Mouse (Mus musculus): ENCODE results near the gene Spint5. TPM values are rescaled to one million over a fixed set of nuclear protein-coding genes. Genes with fewer than 3 reads are reported as not detected.

The Spint5 gene
- polyA plus RNA-seq (2012; ENCODE audit: insufficient read depth, low replicate concordance) = not detected in 2 replicates

DNA sequence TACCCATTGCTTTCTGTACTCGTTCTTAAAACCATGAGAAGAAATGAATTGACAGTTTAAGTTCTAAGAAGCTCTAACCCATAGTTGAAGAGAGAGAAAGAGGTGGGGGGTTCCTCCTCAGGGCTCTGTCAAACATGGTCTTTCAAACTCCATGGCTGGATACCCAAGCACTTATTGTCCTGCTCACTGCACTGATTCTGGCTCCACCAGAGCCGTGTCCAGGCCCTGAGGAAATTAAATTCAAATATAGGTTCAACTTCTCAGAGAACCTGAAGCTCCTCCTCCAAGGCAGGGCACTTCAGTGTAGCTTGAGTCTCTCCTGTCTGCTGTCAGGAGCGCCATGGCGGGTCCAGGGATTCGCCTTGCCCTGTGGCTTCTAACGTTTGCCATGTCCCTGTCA lies at the start of gene Spint5:
Gene Spint5 (plus strand): TSS at position 301 of the 400 bp plus-strand sequence.
- no peaks in the 10 kb centered on the region for H3K9me3 ChIP-seq
- peaks cover 15% of the 10 kb centered on the region for H3K27me3 ChIP-seq (replicated peaks)
- no peaks in the 10 kb centered on the region for H3K36me3 ChIP-seq (replicated peaks; ENCODE audit: low read length)
- no peak within 1 kb of the TSS for H3K4me3 ChIP-seq (replicated peaks)
- H3K4me1 ChIP-seq = no peaks in the 10 kb centered on the region
- no peak for TF ChIP-seq FLI1 (IDR thresholded peaks at IDR 0.05; ENCODE audit: low read length)
- TF ChIP-seq GATA1 (IDR thresholded peaks at IDR 0.05; ENCODE audit: borderline replicate concordance, low read length) = no peak

- no peak for TF ChIP-seq FLI1 (IDR thresholded peaks at IDR 0.05; ENCODE audit: low read length)
- no peak for TF ChIP-seq GATA1 (IDR thresholded peaks at IDR 0.05; ENCODE audit: borderline replicate concordance, low read length)
These were observed 44.8 kb upstream of the Spint5 start for GRCm38 (mm10) chr2:164670261-164670660.

GRCm38 (mm10) chr2:164670938-164671337 lies 44.2 kb upstream of the Spint5 start:
- Histone ChIP-seq H3K4me1 (no peaks in the 10 kb centered on the region), H3K4me3 (replicated peaks) (no peak overlapping the region), H3K27me3 (replicated peaks) (peaks cover 3% of the 10 kb centered on the region), H3K36me3 (replicated peaks; ENCODE audit: low read length) (no peaks in the 10 kb centered on the region), H3K9me3 (peaks cover 25% of the 10 kb centered on the region)
- TF ChIP-seq FLI1 (IDR thresholded peaks at IDR 0.05; ENCODE audit: low read length) = no peak
- no peak for TF ChIP-seq GATA1 (IDR thresholded peaks at IDR 0.05; ENCODE audit: borderline replicate concordance, low read length)

More at GRCm38 (mm10) chr2:164670261-164670660, 44.8 kb upstream of the Spint5 start:
- H3K9me3 ChIP-seq = peaks cover 21% of the 10 kb centered on the region
- H3K4me3 ChIP-seq (replicated peaks) = no peak overlapping the region
- H3K36me3 ChIP-seq (replicated peaks; ENCODE audit: low read length) = no peaks in the 10 kb centered on the region
- no peaks in the 10 kb centered on the region for H3K4me1 ChIP-seq
- peaks cover 2% of the 10 kb centered on the region for H3K27me3 ChIP-seq (replicated peaks)

DNA sequence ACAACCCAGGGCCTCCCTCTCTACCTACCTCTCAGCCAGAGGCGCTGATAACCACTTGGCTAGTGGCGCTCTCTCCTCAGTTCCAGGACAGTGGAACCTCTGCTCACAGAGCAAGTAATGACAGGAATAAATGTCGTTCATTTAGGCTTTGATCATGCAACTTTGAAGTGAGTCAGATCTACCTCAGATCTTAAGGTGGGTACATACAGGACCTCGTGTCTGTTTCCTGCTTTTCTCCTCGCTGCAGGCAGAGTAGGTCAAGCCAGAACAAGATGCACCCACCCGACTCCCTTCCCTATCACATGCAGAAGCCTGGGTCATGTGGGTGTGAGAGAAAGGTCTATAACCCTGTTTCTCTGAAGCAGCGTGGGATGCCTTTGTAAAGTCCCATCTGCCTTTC lies 41.1 kb upstream of the Spint5 start, which contains the start of gene Wfdc11:
Gene Wfdc11 (minus strand): TSS at position 101 of the 400 bp plus-strand sequence.
- Histone ChIP-seq H3K4me3 (replicated peaks) (no peak within 1 kb of the TSS), H3K4me1 (peaks cover 5% of the 10 kb centered on the region), H3K36me3 (replicated peaks; ENCODE audit: low read length) (no peaks in the 10 kb centered on the region), H3K9me3 (peaks cover 11% of the 10 kb centered on the region), H3K27me3 (replicated peaks) (peaks cover 5% of the 10 kb centered on the region)
- TF ChIP-seq FLI1 (IDR thresholded peaks at IDR 0.05; ENCODE audit: low read length) = no peak
- TF ChIP-seq GATA1 (IDR thresholded peaks at IDR 0.05; ENCODE audit: borderline replicate concordance, low read length) = no peak

- TF ChIP-seq GATA1 (IDR thresholded peaks at IDR 0.05; ENCODE audit: borderline replicate concordance, low read length) (no peak), FLI1 (IDR thresholded peaks at IDR 0.05; ENCODE audit: low read length) (no peak)
- H3K36me3 ChIP-seq (replicated peaks; ENCODE audit: low read length) = no peaks in the 10 kb centered on the region
- no peak overlapping the region for H3K4me3 ChIP-seq (replicated peaks)
- H3K27me3 ChIP-seq (replicated peaks) = peaks cover 3% of the 10 kb centered on the region
- H3K9me3 ChIP-seq = peaks cover 11% of the 10 kb centered on the region
- peaks cover 14% of the 10 kb centered on the region for H3K4me1 ChIP-seq
These were observed 39.0 kb upstream of the Spint5 start for GRCm38 (mm10) chr2:164676103-164676502.

- Histone ChIP-seq H3K36me3 (replicated peaks; ENCODE audit: low read length) (no peaks in the 10 kb centered on the region), H3K4me1 (peaks cover 14% of the 10 kb centered on the region), H3K4me3 (replicated peaks) (no peak overlapping the region), H3K9me3 (peaks cover 11% of the 10 kb centered on the region), H3K27me3 (replicated peaks) (peaks cover 3% of the 10 kb centered on the region)
- TF ChIP-seq FLI1 (IDR thresholded peaks at IDR 0.05; ENCODE audit: low read length) (no peak), GATA1 (IDR thresholded peaks at IDR 0.05; ENCODE audit: borderline replicate concordance, low read length) (no peak)
These were observed 38.0 kb upstream of the Spint5 start for GRCm38 (mm10) chr2:164676916-164677685.

- Histone ChIP-seq H3K4me1 (peaks cover 14% of the 10 kb centered on the region), H3K27me3 (replicated peaks) (peaks cover 5% of the 10 kb centered on the region), H3K36me3 (replicated peaks; ENCODE audit: low read length) (no peaks in the 10 kb centered on the region), H3K4me3 (replicated peaks) (peak overlapping the region; percentile 78), H3K9me3 (peaks cover 7% of the 10 kb centered on the region)
- TF ChIP-seq GATA1 (IDR thresholded peaks at IDR 0.05; ENCODE audit: borderline replicate concordance, low read length) = no peak
- TF ChIP-seq FLI1 (IDR thresholded peaks at IDR 0.05; ENCODE audit: low read length) = no peak
These were observed 36.1 kb upstream of the Spint5 start for GRCm38 (mm10) chr2:164678848-164679625.

- Histone ChIP-seq H3K9me3 (peaks cover 7% of the 10 kb centered on the region), H3K36me3 (replicated peaks; ENCODE audit: low read length) (no peaks in the 10 kb centered on the region), H3K4me1 (peaks cover 14% of the 10 kb centered on the region), H3K4me3 (replicated peaks) (no peak overlapping the region), H3K27me3 (replicated peaks) (peaks cover 6% of the 10 kb centered on the region)
- TF ChIP-seq GATA1 (IDR thresholded peaks at IDR 0.05; ENCODE audit: borderline replicate concordance, low read length) = no peak
- TF ChIP-seq FLI1 (IDR thresholded peaks at IDR 0.05; ENCODE audit: low read length) = no peak
These were observed 35.2 kb upstream of the Spint5 start for GRCm38 (mm10) chr2:164679906-164680305.

- Histone ChIP-seq H3K4me1 (peaks cover 3% of the 10 kb centered on the region), H3K36me3 (replicated peaks; ENCODE audit: low read length) (no peaks in the 10 kb centered on the region), H3K9me3 (no peaks in the 10 kb centered on the region), H3K4me3 (replicated peaks) (no peak within 1 kb of the TSS), H3K27me3 (replicated peaks) (peaks cover 14% of the 10 kb centered on the region)
- no peak for TF ChIP-seq FLI1 (IDR thresholded peaks at IDR 0.05; ENCODE audit: low read length)
- no peak for TF ChIP-seq GATA1 (IDR thresholded peaks at IDR 0.05; ENCODE audit: borderline replicate concordance, low read length)
These were observed 30.3 kb upstream of the Spint5 start, which contains the start of gene Wfdc13 for GRCm38 (mm10) chr2:164684807-164685206. Wfdc13 (plus strand) TSS chr2:164685107.
